Mouse (Mus musculus) liver, embryonic 12.5 days (tissue): ENCODE results near the gene Osbpl10. TPM values are rescaled to one million over a fixed set of nuclear protein-coding genes. Genes with fewer than 3 reads are reported as not detected.

ENCODE experiments used
- ATAC-seq: fragments of 200-750 bp; cut with Nextera tagmentation; 2 replicates; pipeline ENCODE4 v1.8.0; 2017; ENCODE audit warnings: moderate number of reproducible peaks, mild to moderate bottlenecking, moderate library complexity
- H3K27ac ChIP-seq: fragments of 300-500 bp; sonication (generic); 2 replicates; pipeline ENCODE4 v1.5.1; 2016; ENCODE audit warnings: mild to moderate bottlenecking
- H3K27me3 ChIP-seq: fragments of 300-500 bp; sonication (generic); replicated peaks from 2 replicates; pipeline ENCODE4 v1.6.1; 2016; ENCODE audit warnings: mild to moderate bottlenecking, moderate library complexity
- H3K36me3 ChIP-seq: fragments of 300-500 bp; sonication (generic); 2 replicates; pipeline ENCODE4 v1.6.1; 2016; ENCODE audit warnings: mild to moderate bottlenecking, moderate library complexity
- H3K4me1 ChIP-seq: fragments of 300-500 bp; sonication (generic); 2 replicates; pipeline ENCODE4 v1.6.1; 2016
- H3K4me2 ChIP-seq: fragments of 300-500 bp; sonication (generic); 2 replicates; pipeline ENCODE4 v1.6.1; 2016; ENCODE audit warnings: mild to moderate bottlenecking, moderate library complexity
- H3K4me3 ChIP-seq: fragments of 300-500 bp; sonication (generic); 2 replicates; pipeline ENCODE4 v1.5.1; 2016; ENCODE audit warnings: mild to moderate bottlenecking, moderate library complexity
- H3K9ac ChIP-seq: fragments of 300-500 bp; sonication (generic); 2 replicates; pipeline ENCODE4 v1.6.1; 2016; ENCODE audit warnings: mild to moderate bottlenecking, moderate library complexity
- H3K9me3 ChIP-seq: fragments of 300-500 bp; sonication (generic); replicated peaks from 2 replicates; pipeline ENCODE4 v1.6.1; 2016; ENCODE audit warnings: mild to moderate bottlenecking, moderate library complexity
- WGBS: fragments of 180-500 bp; shearing (Covaris S2); methylation state at CpG from one replicate; pipeline ENCODE4 v1.1.7; 2016; ENCODE audit not compliant: insufficient replicate concordance; 5-methylcytosine and 5-hydroxymethylcytosine counted together
- polyA plus RNA-seq: library from polyadenylated mRNA; unstranded; fragments of >200 nt; fragmentation: Nextera tagmentation; extraction: Ambion mirVana; gene quantifications from 2 replicates; pipeline ENCODE4 v1.2.1, GENCODE M21; 2016

Osbpl10 gene
- polyA plus RNA-seq, 1 experiment from 2014 or later: 0.55 TPM

- Histone ChIP-seq H3K36me3 (no peaks in the 10 kb centered on the region), H3K9ac (no peak overlapping the region), H3K27me3 (no peaks in the 10 kb centered on the region), H3K9me3 (peaks cover 5% of the 10 kb centered on the region; the same call in 1 of the 2 replicates), H3K4me1 (no peaks in the 10 kb centered on the region), H3K4me2 (no peak overlapping the region), H3K4me3 (no peak overlapping the region), H3K27ac (no peak overlapping the region)
- WGBS: 70% methylated on average over 3 of the region's 3 CpGs
- no peak for ATAC-seq
Measured at GRCm38 (mm10) chr9:114988029-114988428, 9.7 kb downstream of the Osbpl10 start.

- H3K4me3 ChIP-seq: no peak overlapping the region
Measured at GRCm38 (mm10) chr9:114988610-114989327, 10.4 kb downstream of the Osbpl10 start.

GRCm38 (mm10) chr9:114990421-114990820 is 12.1 kb downstream of the Osbpl10 start:
- H3K4me2 ChIP-seq: no peak overlapping the region
- no peaks in the 10 kb centered on the region for H3K27me3 ChIP-seq
- no peak overlapping the region for H3K4me3 ChIP-seq
- WGBS: 73% methylated on average over 10 of the region's 10 CpGs
- H3K9ac ChIP-seq: no peak overlapping the region
- H3K9me3 ChIP-seq: peaks cover 6% of the 10 kb centered on the region; the same call in 1 of the 2 replicates
- H3K27ac ChIP-seq: no peak overlapping the region
- H3K4me1 ChIP-seq: no peaks in the 10 kb centered on the region
- no peak for ATAC-seq
- no peaks in the 10 kb centered on the region for H3K36me3 ChIP-seq

More at GRCm38 (mm10) chr9:114988610-114989327, 10.4 kb downstream of the Osbpl10 start:
- no peaks in the 10 kb centered on the region for H3K4me1 ChIP-seq
- H3K4me2 ChIP-seq: no peak overlapping the region
- H3K36me3 ChIP-seq: no peaks in the 10 kb centered on the region
- no peaks in the 10 kb centered on the region for H3K27me3 ChIP-seq
- no peak overlapping the region for H3K27ac ChIP-seq
- H3K9ac ChIP-seq: no peak overlapping the region
- no peak for ATAC-seq
- WGBS: 65% methylated on average over 6 of the region's 6 CpGs
- H3K9me3 ChIP-seq: peaks cover 6% of the 10 kb centered on the region; the same call in 1 of the 2 replicates

GRCm38 (mm10) chr9:114992528-114992927 is 14.2 kb downstream of the Osbpl10 start:
- 72% methylated on average over 2 of the region's 2 CpGs for WGBS
- H3K27me3 ChIP-seq: no peaks in the 10 kb centered on the region
- H3K27ac ChIP-seq: no peak overlapping the region
- H3K9ac ChIP-seq: no peak overlapping the region
- H3K9me3 ChIP-seq: peaks cover 6% of the 10 kb centered on the region; the same call in 1 of the 2 replicates
- H3K36me3 ChIP-seq: no peaks in the 10 kb centered on the region
- no peak for ATAC-seq
- no peaks in the 10 kb centered on the region for H3K4me1 ChIP-seq
- H3K4me2 ChIP-seq: no peak overlapping the region
- no peak overlapping the region for H3K4me3 ChIP-seq

- H3K36me3 ChIP-seq: no peaks in the 10 kb centered on the region
- H3K4me3 ChIP-seq: no peak overlapping the region
- ATAC-seq: no peak
- H3K27ac ChIP-seq: no peak overlapping the region
- peaks cover 6% of the 10 kb centered on the region for H3K9me3 ChIP-seq
- no peak overlapping the region for H3K9ac ChIP-seq
- H3K4me2 ChIP-seq: no peak overlapping the region
- H3K27me3 ChIP-seq: no peaks in the 10 kb centered on the region
- H3K4me1 ChIP-seq: no peaks in the 10 kb centered on the region
- WGBS: 74% methylated on average over 4 of the region's 4 CpGs
Measured at GRCm38 (mm10) chr9:114995250-114995649, 16.9 kb downstream of the Osbpl10 start.

GRCm38 (mm10) chr9:114995716-114996115 is 17.3 kb downstream of the Osbpl10 start:
- H3K9ac ChIP-seq: no peak overlapping the region
- H3K4me1 ChIP-seq: no peaks in the 10 kb centered on the region
- no peaks in the 10 kb centered on the region for H3K36me3 ChIP-seq
- no peak overlapping the region for H3K27ac ChIP-seq
- no peak overlapping the region for H3K4me3 ChIP-seq
- WGBS: 75% methylated on average over 4 of the region's 4 CpGs
- H3K4me2 ChIP-seq: no peak overlapping the region
- H3K9me3 ChIP-seq: peaks cover 9% of the 10 kb centered on the region
- no peaks in the 10 kb centered on the region for H3K27me3 ChIP-seq
- ATAC-seq: no peak

GRCm38 (mm10) chr9:114996489-114996888 is 18.1 kb downstream of the Osbpl10 start:
- H3K27me3 ChIP-seq: no peaks in the 10 kb centered on the region
- H3K4me2 ChIP-seq: no peak overlapping the region
- H3K9me3 ChIP-seq: peaks cover 9% of the 10 kb centered on the region
- H3K4me3 ChIP-seq: no peak overlapping the region
- H3K4me1 ChIP-seq: no peaks in the 10 kb centered on the region
- no peaks in the 10 kb centered on the region for H3K36me3 ChIP-seq
- H3K9ac ChIP-seq: no peak overlapping the region
- H3K27ac ChIP-seq: no peak overlapping the region
- no peak for ATAC-seq
- WGBS: 71% methylated on average over 6 of the region's 6 CpGs

GRCm38 (mm10) chr9:114999010-114999770 is 20.8 kb downstream of the Osbpl10 start:
- Histone ChIP-seq H3K27ac (no peak overlapping the region), H3K27me3 (no peaks in the 10 kb centered on the region), H3K4me2 (no peak overlapping the region), H3K4me1 (no peaks in the 10 kb centered on the region), H3K9ac (no peak overlapping the region), H3K9me3 (peaks cover 3% of the 10 kb centered on the region; the same call in 1 of the 2 replicates), H3K4me3 (no peak overlapping the region), H3K36me3 (no peaks in the 10 kb centered on the region)
- no peak for ATAC-seq
- 61% methylated on average over 6 of the region's 6 CpGs for WGBS

GRCm38 (mm10) chr9:114999771-115000146 is 21.4 kb downstream of the Osbpl10 start:
- ATAC-seq: no peak
- WGBS: 59% methylated on average over 5 of the region's 5 CpGs
- Histone ChIP-seq H3K27ac (no peak overlapping the region), H3K4me2 (no peak overlapping the region), H3K4me3 (no peak overlapping the region), H3K27me3 (no peaks in the 10 kb centered on the region), H3K9ac (no peak overlapping the region), H3K4me1 (no peaks in the 10 kb centered on the region), H3K9me3 (peaks cover 3% of the 10 kb centered on the region; the same call in 1 of the 2 replicates), H3K36me3 (no peaks in the 10 kb centered on the region)

- no peak overlapping the region for H3K27ac ChIP-seq
- no peaks in the 10 kb centered on the region for H3K27me3 ChIP-seq
- H3K4me3 ChIP-seq: no peak overlapping the region
- 68% methylated on average over 10 of the region's 10 CpGs for WGBS
- H3K36me3 ChIP-seq: no peaks in the 10 kb centered on the region
- ATAC-seq: no peak
- H3K9ac ChIP-seq: no peak overlapping the region
- no peak overlapping the region for H3K4me2 ChIP-seq
- peaks cover 9% of the 10 kb centered on the region for H3K9me3 ChIP-seq
- H3K4me1 ChIP-seq: no peaks in the 10 kb centered on the region
Measured at GRCm38 (mm10) chr9:115005446-115005845, 27.1 kb downstream of the Osbpl10 start.

GRCm38 (mm10) chr9:115007776-115008175 is 29.4 kb downstream of the Osbpl10 start:
- no peaks in the 10 kb centered on the region for H3K36me3 ChIP-seq
- 71% methylated on average over 6 of the region's 6 CpGs for WGBS
- ATAC-seq: no peak
- H3K4me1 ChIP-seq: no peaks in the 10 kb centered on the region
- no peak overlapping the region for H3K27ac ChIP-seq
- peaks cover 9% of the 10 kb centered on the region for H3K9me3 ChIP-seq
- no peak overlapping the region for H3K9ac ChIP-seq
- H3K4me3 ChIP-seq: no peak overlapping the region
- no peak overlapping the region for H3K4me2 ChIP-seq
- H3K27me3 ChIP-seq: no peaks in the 10 kb centered on the region

GRCm38 (mm10) chr9:115008194-115008593 is 29.8 kb downstream of the Osbpl10 start:
- Histone ChIP-seq H3K36me3 (no peaks in the 10 kb centered on the region), H3K27ac (no peak overlapping the region), H3K4me1 (no peaks in the 10 kb centered on the region), H3K4me3 (no peak overlapping the region), H3K4me2 (no peak overlapping the region), H3K9me3 (peaks cover 9% of the 10 kb centered on the region), H3K27me3 (no peaks in the 10 kb centered on the region), H3K9ac (no peak overlapping the region)
- ATAC-seq: no peak
- WGBS: 68% methylated on average over 7 of the region's 7 CpGs
